Comparison of ENCODE assay signal across 10 mouse cellular contexts in the genomic region with DNA sequence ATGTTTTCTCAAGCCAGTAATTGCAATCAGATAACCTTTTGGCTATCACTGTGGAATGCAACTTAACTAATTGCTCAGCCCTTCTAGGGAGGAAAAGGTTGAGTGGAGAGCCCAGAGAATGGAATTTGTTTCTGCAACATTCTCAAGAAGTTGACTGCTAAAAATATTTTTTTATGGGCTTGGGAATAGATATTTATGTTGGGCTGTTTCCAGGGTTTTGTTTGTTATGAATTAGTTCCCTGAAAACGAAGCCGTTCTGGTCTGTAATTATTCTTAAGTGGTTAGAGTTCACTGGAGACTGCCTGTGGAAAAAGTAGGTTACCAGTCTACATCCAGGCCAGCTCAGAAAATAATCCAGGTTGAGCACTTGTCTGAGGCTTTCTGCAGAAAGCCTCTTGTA. TPM values are rescaled to one million over a fixed set of nuclear protein-coding genes. Genes with fewer than 3 reads are reported as not detected.
A peak's percentile ranks its signal among the peaks of the same experiment; 100 is the strongest.
DNase-seq lines count a peak whose midpoint lies in the region; ATAC-seq and TF ChIP-seq lines count a peak whose summit lies in the region.
"Had no signal": no experiment of that assay in that cellular context is flagged by ENCODE, and none has a peak within 500 bp of the region (broad histone marks: within the 10 kb centered on the region; RNA-seq: fewer than 3 reads in every experiment).

No protein-coding gene starts in this region.

- H3K9ac ChIP-seq in heart, embryonic 11.5 days (ENCODE audit: low read depth, low read length): no peak overlapping the region
- no peak overlapping the region for H3K9ac ChIP-seq in hindbrain, postnatal 0 days (replicated peaks; ENCODE audit: low read length)
- no peak overlapping the region for H3K9ac ChIP-seq in midbrain, embryonic 13.5 days (replicated peaks)

- no peak for DNase-seq in heart, postnatal 14 days
- DNase-seq in adipocyte (ENCODE audit: low spot score): peak; percentile 87
- no peak for DNase-seq in hindbrain, postnatal 0 days (ENCODE audit: low spot score)
- no peak for DNase-seq in urinary bladder, postnatal 25 days (ENCODE audit: low spot score)
- no peak for DNase-seq in layer of hippocampus, adult 9-10 months (ENCODE audit: low spot score)
- no peak for DNase-seq in cerebellum, postnatal 14 days
- DNase-seq: left cerebral cortex, postnatal 4 days; right cerebral cortex, postnatal 14 days had no signal

- peaks cover 13% of the 10 kb centered on the region for H3K4me1 ChIP-seq in heart, embryonic 11.5 days (ENCODE audit: control insufficient read depth, insufficient read depth, low read length)
- H3K4me1 ChIP-seq in hindbrain, postnatal 0 days (ENCODE audit: insufficient read depth, low read length): no peaks in the 10 kb centered on the region
- H3K4me1 ChIP-seq in midbrain, embryonic 13.5 days (replicated peaks): peaks cover 20% of the 10 kb centered on the region

- H3K4me2 ChIP-seq in heart, embryonic 11.5 days: peak overlapping the region; percentile 85
- H3K4me2 ChIP-seq in hindbrain, postnatal 0 days (ENCODE audit: low read depth, low read length): peak overlapping the region; percentile 100
- peak overlapping the region; percentile 96 for H3K4me2 ChIP-seq in midbrain, embryonic 13.5 days (replicated peaks)

- intact Hi-C loops in heart, postnatal 14 days (cut with DNase I): no loop called here

- no peak overlapping the region for H3K27ac ChIP-seq in heart, embryonic 11.5 days (ENCODE audit: low read depth, low read length)
- H3K27ac ChIP-seq in hindbrain, postnatal 0 days: no peak overlapping the region
- no peak overlapping the region for H3K27ac ChIP-seq in midbrain, embryonic 13.5 days

- H3K9me3 ChIP-seq in heart, embryonic 11.5 days (replicated peaks; ENCODE audit: control insufficient read depth, low read length): no peaks in the 10 kb centered on the region
- no peaks in the 10 kb centered on the region for H3K9me3 ChIP-seq in hindbrain, postnatal 0 days (ENCODE audit: low read length)
- H3K9me3 ChIP-seq in midbrain, embryonic 13.5 days: no peaks in the 10 kb centered on the region

- H3K27me3 ChIP-seq in heart, embryonic 11.5 days (ENCODE audit: control insufficient read depth, insufficient read depth, low read length): 0 out of 2 replicates have a peak, but pooled peaks cover 3% of the 10 kb centered on the region
- no peaks in the 10 kb centered on the region for H3K27me3 ChIP-seq in hindbrain, postnatal 0 days (ENCODE audit: insufficient read depth, low read length)
- H3K27me3 ChIP-seq in midbrain, embryonic 13.5 days: no peaks in the 10 kb centered on the region

- ATAC-seq in heart, embryonic 11.5 days (replicated peaks; ENCODE audit: insufficient number of reproducible peaks, low FRiP score, low TSS enrichment): no peak
- ATAC-seq in hindbrain, postnatal 0 days: no peak
- no peak for ATAC-seq in midbrain, embryonic 13.5 days

- H3K4me3 ChIP-seq in heart, embryonic 11.5 days (ENCODE audit: low read depth, low read length): no peak overlapping the region; the same call in 1 of the 2 replicates
- H3K4me3 ChIP-seq in hindbrain, postnatal 0 days (ENCODE audit: low read length): peak overlapping the region; percentile 70
- H3K4me3 ChIP-seq in midbrain, embryonic 13.5 days (replicated peaks): peak overlapping the region; percentile 78; the same call in 1 of the 2 replicates

- WGBS in heart, embryonic 11.5 days (ENCODE audit: insufficient replicate concordance): 51% methylated on average over 2 of the region's 2 CpGs
- WGBS in hindbrain, postnatal 0 days: 69% methylated on average over 2 of the region's 2 CpGs
- 86% methylated on average over 2 of the region's 2 CpGs for WGBS in midbrain, embryonic 13.5 days

- TF ChIP-seq CTCF in hindbrain, postnatal 0 days (IDR thresholded peaks at IDR 0.05; ENCODE audit: low read depth): no peak

- H3K36me3 ChIP-seq in heart, embryonic 11.5 days (ENCODE audit: control insufficient read depth, insufficient read depth, low read length): no peaks in the 10 kb centered on the region
- no peaks in the 10 kb centered on the region for H3K36me3 ChIP-seq in hindbrain, postnatal 0 days (ENCODE audit: insufficient read depth, low read length)
- 0 out of 2 replicates have a peak, but pooled peaks cover 2% of the 10 kb centered on the region for H3K36me3 ChIP-seq in midbrain, embryonic 13.5 days

RNA-seq across cellular contexts. Expression of a gene that starts 1.6 kb away (rescaled TPM):
- 10.9 and 11.3 TPM in 2 replicates for polyA plus RNA-seq in heart, embryonic 11.5 days (2014; fragmentation: Nextera tagmentation; extraction: Ambion mirVana)
- total RNA-seq in heart, postnatal 14 days (2021): 1 to 10 TPM; 4.4 to 5.8 TPM
- total RNA-seq in hindbrain, postnatal 0 days (2014; rRNA removed): 13.3 and 15.4 TPM in 2 replicates
- polyA plus RNA-seq in hindbrain, postnatal 0 days (2015; fragmentation: Nextera tagmentation; extraction: Ambion mirVana): 13.2 and 13.9 TPM in 2 replicates
- 11.0 and 12.5 TPM in 2 replicates for polyA plus RNA-seq in midbrain, embryonic 13.5 days (2015; fragmentation: Nextera tagmentation; extraction: Ambion mirVana)

RNA-seq across cellular contexts. Expression of a gene that starts 13.8 kb away (rescaled TPM):
- polyA plus RNA-seq in heart, embryonic 11.5 days (2014; fragmentation: Nextera tagmentation; extraction: Ambion mirVana): 444 and 490 TPM in 2 replicates
- total RNA-seq in heart, postnatal 14 days (2021): 100 to 1,000 TPM; 122 to 126 TPM
- 148 and 151 TPM in 2 replicates for total RNA-seq in hindbrain, postnatal 0 days (2014; rRNA removed)
- 346 and 347 TPM in 2 replicates for polyA plus RNA-seq in hindbrain, postnatal 0 days (2015; fragmentation: Nextera tagmentation; extraction: Ambion mirVana)
- 371 and 386 TPM in 2 replicates for polyA plus RNA-seq in midbrain, embryonic 13.5 days (2015; fragmentation: Nextera tagmentation; extraction: Ambion mirVana)

RNA-seq across cellular contexts. Expression of a gene that starts 51.7 kb away (rescaled TPM):
- 9.2 and 11.1 TPM in 2 replicates for polyA plus RNA-seq in heart, embryonic 11.5 days (2014; fragmentation: Nextera tagmentation; extraction: Ambion mirVana)
- total RNA-seq in heart, postnatal 14 days (2021): 10 to 100 TPM; 17.6 to 18.6 TPM
- 15.5 and 20.7 TPM in 2 replicates for total RNA-seq in hindbrain, postnatal 0 days (2014; rRNA removed)
- polyA plus RNA-seq in hindbrain, postnatal 0 days (2015; fragmentation: Nextera tagmentation; extraction: Ambion mirVana): 13.2 TPM in 2 replicates
- 11.9 and 13.8 TPM in 2 replicates for polyA plus RNA-seq in midbrain, embryonic 13.5 days (2015; fragmentation: Nextera tagmentation; extraction: Ambion mirVana)
